15 mouse cellular contexts compared by ENCODE assay signal in genomic region chr6:32437219-32437618, GRCm38 (mm10).
A peak's percentile ranks its signal among the peaks of the same experiment; 100 is the strongest.
DNase-seq lines count a peak whose midpoint lies in the region; ATAC-seq and TF ChIP-seq lines count a peak whose summit lies in the region.
"Had no signal": no experiment of that assay in that cellular context is flagged by ENCODE, and none has a peak within 500 bp of the region (broad histone marks: within the 10 kb centered on the region; RNA-seq: fewer than 3 reads in every experiment).

No protein-coding gene starts in this region.

- H3K27me3 ChIP-seq in heart, embryonic 13.5 days (replicated peaks): no peaks in the 10 kb centered on the region
- H3K27me3 ChIP-seq: hindbrain, embryonic 13.5 days had no signal

- peak overlapping the region; percentile 22; the same call in 1 of the 2 replicates for H3K4me2 ChIP-seq in heart, embryonic 13.5 days
- H3K4me2 ChIP-seq: hindbrain, embryonic 13.5 days; limb, embryonic 12.5 days; lung, embryonic 14.5 days; midbrain, embryonic 11.5 days had no signal

- no peak for TF ChIP-seq CTCF in layer of hippocampus, adult 2 months (conservative IDR thresholded peaks at IDR 0.05)

- no peak for ATAC-seq in heart, embryonic 13.5 days (ENCODE audit: extremely low read depth, insufficient number of reproducible peaks, low FRiP score, low TSS enrichment)
- ATAC-seq: intestine, postnatal 0 days had no signal

- peak overlapping the region; percentile 40; the same call in 1 of the 2 replicates for H3K9ac ChIP-seq in heart, embryonic 13.5 days
- H3K9ac ChIP-seq: hindbrain, embryonic 13.5 days; limb, embryonic 12.5 days; lung, embryonic 14.5 days had no signal

- peak; percentile 32 for DNase-seq in right cerebral cortex, adult 18-20 months
- no peak for DNase-seq in right cerebral cortex, postnatal 36 days (ENCODE audit: low spot score in 2 of 2)
- peak; percentile 54 to 62 for DNase-seq in layer of hippocampus, adult 2 months (ENCODE audit: low spot score in 2 of 2)
- peak; percentile 28 to 66 for DNase-seq in lung, postnatal 4 days
- no peak for DNase-seq in adrenal gland, postnatal 36 days
- no peak for DNase-seq in natural killer cell, adult 2 months (ENCODE audit: low spot score in 2 of 2)
- DNase-seq: cerebellum, adult 8-10 months; kidney, postnatal 36 days; lung, embryonic 14.5 days; thymus, postnatal 25 days had no signal

- peaks cover 66% of the 10 kb centered on the region for H3K4me1 ChIP-seq in heart, embryonic 13.5 days

- 31% methylated on average over 6 of the region's 6 CpGs for WGBS in heart, embryonic 13.5 days

- no peaks in the 10 kb centered on the region for H3K9me3 ChIP-seq in heart, embryonic 13.5 days
- H3K9me3 ChIP-seq: hindbrain, embryonic 13.5 days; limb, embryonic 12.5 days had no signal

- no peaks in the 10 kb centered on the region for H3K36me3 ChIP-seq in heart, embryonic 13.5 days
- H3K36me3 ChIP-seq: hindbrain, embryonic 13.5 days; limb, embryonic 12.5 days had no signal

- no peak overlapping the region for H3K4me3 ChIP-seq in heart, embryonic 13.5 days
- H3K4me3 ChIP-seq in layer of hippocampus, adult 2 months: no peak overlapping the region
- H3K4me3 ChIP-seq: hindbrain, embryonic 13.5 days; limb, embryonic 12.5 days had no signal

- peak overlapping the region; percentile 50 for H3K27ac ChIP-seq in heart, embryonic 13.5 days (replicated peaks)
- H3K27ac ChIP-seq in layer of hippocampus, adult 2 months: peak overlapping the region; percentile 52
- H3K27ac ChIP-seq: hindbrain, embryonic 13.5 days; limb, embryonic 12.5 days had no signal

Comparison
In these comparisons a context has a peak if more than half of its experiments do, and no peak if none do; other contexts are left out.
1. DNase-seq: peak in right cerebral cortex, adult 18-20 months (single experiment), layer of hippocampus, adult 2 months (2 of 2) and lung, postnatal 4 days (2 of 2); none in right cerebral cortex, postnatal 36 days (0 of 2), adrenal gland, postnatal 36 days (0 of 2) and natural killer cell, adult 2 months (0 of 2).